10 mouse cellular contexts compared by ENCODE assay signal in the genomic region with DNA sequence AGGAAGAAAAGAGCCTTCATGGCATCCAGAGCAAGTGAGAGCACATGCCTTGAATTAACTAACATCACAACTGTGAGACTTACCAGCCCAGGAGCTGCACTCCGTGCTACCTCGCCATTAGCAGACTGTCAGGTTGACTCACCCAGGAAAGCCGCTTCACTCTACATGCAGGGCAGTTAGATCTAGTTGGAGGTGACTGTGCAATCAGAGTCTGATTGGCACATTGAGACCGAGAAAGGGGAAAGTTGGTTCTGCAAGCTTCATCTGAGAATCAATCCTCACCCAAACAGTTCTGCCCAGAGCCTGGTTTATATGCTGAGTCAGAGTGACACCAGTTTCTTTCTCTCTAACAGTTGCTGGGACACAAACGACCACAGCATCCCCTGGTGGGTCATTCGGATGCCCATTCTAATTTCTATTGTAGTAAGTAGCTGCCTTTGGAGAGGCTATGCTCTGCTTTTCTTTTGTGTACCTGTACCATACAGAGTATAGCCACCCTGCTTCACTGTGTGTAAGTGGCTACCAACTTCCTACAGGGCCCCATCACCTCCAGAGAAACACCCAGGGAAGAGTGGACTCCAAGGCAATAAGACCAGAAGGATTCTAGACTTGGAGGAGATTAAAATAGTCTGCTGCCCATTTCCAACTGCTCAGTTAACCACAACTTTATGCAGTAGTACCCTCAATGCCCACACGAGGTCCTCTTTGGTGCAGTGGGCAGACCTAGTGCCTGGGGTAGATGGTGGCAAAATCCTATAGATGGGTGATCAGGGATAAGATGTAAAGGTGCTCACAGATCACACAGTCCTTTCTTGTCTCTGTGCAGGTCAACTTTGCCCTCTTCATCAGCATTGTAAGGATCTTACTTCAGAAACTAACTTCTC.
DNase-seq lines count a peak whose midpoint lies in the region; ATAC-seq and TF ChIP-seq lines count a peak whose summit lies in the region.
"Had no signal": no experiment of that assay in that cellular context is flagged by ENCODE, and none has a peak within 500 bp of the region (broad histone marks: within the 10 kb centered on the region; RNA-seq: fewer than 3 reads in every experiment).

No protein-coding gene starts in this region.

- H3K27me3 ChIP-seq in lung, postnatal 0 days (replicated peaks; ENCODE audit: insufficient read depth, low read length): no peaks in the 10 kb centered on the region
- no peaks in the 10 kb centered on the region for H3K27me3 ChIP-seq in Patski
- H3K27me3 ChIP-seq: limb, embryonic 13.5 days had no signal

- POLR2A ChIA-PET in Patski (lab: Charles Lee): no interaction called here

- H3K9ac ChIP-seq in lung, postnatal 0 days (replicated peaks; ENCODE audit: low read depth): no peak overlapping the region
- H3K9ac ChIP-seq: limb, embryonic 13.5 days had no signal

- H3K27ac ChIP-seq in lung, postnatal 0 days (ENCODE audit: low read length): no peak overlapping the region
- H3K27ac ChIP-seq: limb, embryonic 13.5 days had no signal

- TF ChIP-seq CTCF in lung, postnatal 0 days (IDR thresholded peaks at IDR 0.05): peak; percentile 49
- peak; percentile 72 for TF ChIP-seq CTCF in Patski (IDR thresholded peaks at IDR 0.05)

- no peak overlapping the region for H3K4me2 ChIP-seq in lung, postnatal 0 days (replicated peaks; ENCODE audit: low read depth, low read length)
- H3K4me2 ChIP-seq: limb, embryonic 13.5 days had no signal

- no peaks in the 10 kb centered on the region for H3K4me1 ChIP-seq in lung, postnatal 0 days (ENCODE audit: insufficient read depth, low read depth, low read length)
- H3K4me1 ChIP-seq: limb, embryonic 13.5 days had no signal

- no peaks in the 10 kb centered on the region for H3K9me3 ChIP-seq in lung, postnatal 0 days (ENCODE audit: low read length)
- H3K9me3 ChIP-seq: limb, embryonic 13.5 days had no signal

- CTCF ChIA-PET in Patski (lab: Charles Lee): interaction anchor here (2.6 kb wide), 1 partner anchor 65 kb away, joined by 9 read pairs; no protein-coding TSS in a partner anchor

- no peaks in the 10 kb centered on the region for H3K36me3 ChIP-seq in lung, postnatal 0 days (ENCODE audit: insufficient read depth, low read length)
- H3K36me3 ChIP-seq: limb, embryonic 13.5 days had no signal

- 64% methylated on average over 7 of the region's 7 CpGs for WGBS in lung, postnatal 0 days

- DNase-seq in lung, postnatal 0 days (ENCODE audit: low spot score): no peak
- no peak for DNase-seq in lung, postnatal 10 days
- DNase-seq in Patski (ENCODE audit: low read depth, low spot score): no peak
- DNase-seq in thymus, postnatal 25 days: peak; percentile 60
- no peak for DNase-seq in frontal cortex, postnatal 25 days (ENCODE audit: low spot score in 2 of 2)
- DNase-seq in layer of hippocampus, adult 9-10 months (ENCODE audit: low spot score): no peak
- DNase-seq: cerebellum, postnatal 14 days; midbrain, embryonic 14.5 days had no signal

- ATAC-seq in lung, postnatal 0 days: no peak
- no peak for ATAC-seq in Patski
- peak; percentile 70 for ATAC-seq in inflammation-experienced regulatory T-cells, adult 6 months

- no peak for TF ChIP-seq EP300 in lung, postnatal 0 days (IDR thresholded peaks at IDR 0.05)

- H3K4me3 ChIP-seq in lung, postnatal 0 days (ENCODE audit: low read depth, low read length): no peak overlapping the region
- H3K4me3 ChIP-seq: limb, embryonic 13.5 days had no signal

- in situ Hi-C loops in Patski (cut with MboI; ENCODE audit: low pct_unique_long_range_greater_than_20kb): no loop called here
